Mouse (Mus musculus): ENCODE measurements around the gene 9830107B12Rik.

Gene 9830107B12Rik

DNA sequence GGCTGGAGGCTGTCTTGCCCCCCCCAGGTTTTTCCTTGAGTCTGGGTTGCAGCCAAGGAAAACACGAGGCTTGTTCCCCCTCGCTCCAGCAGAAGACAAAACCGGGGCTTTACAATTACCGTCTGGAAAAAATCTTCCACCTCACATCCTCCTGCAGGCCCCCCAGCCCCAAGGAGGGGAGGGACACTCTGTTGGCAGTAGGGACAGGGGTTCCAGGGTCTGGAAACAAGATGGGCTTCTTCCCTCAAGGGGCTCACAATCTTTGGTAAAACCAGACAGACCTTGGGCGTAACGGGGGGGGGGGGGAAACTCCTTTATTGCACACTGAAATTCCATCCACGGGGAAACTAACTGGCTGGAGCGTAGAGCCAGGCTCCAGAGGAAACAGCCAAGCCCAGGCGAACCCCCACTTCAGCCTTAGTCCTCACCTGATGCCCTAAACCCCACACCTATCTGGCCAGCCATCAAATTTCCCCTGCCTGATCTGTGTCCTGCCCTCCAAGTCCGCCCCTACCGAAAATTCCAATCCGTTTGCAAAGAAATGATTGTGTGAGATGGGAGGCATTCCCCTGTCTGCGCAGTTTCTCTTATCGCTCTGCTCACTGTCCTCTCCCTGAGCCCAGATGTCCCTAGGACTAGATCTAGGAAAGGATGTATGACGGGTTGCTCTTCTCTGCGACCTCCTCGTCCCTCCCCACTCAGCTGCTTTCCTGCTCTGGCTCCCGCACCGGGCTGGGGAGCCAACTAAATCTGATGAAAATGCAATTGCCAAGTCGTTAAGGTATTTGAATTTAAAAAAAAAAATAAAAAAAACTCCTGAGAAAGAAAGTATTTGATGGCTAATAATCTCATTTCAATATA lies 51.0 kb downstream of the 9830107B12Rik start:
- DNase-seq = no peak

GRCm38 (mm10) chr17:48093286-48093817 lies 52.7 kb downstream of the 9830107B12Rik start:
- no peak for DNase-seq

DNA sequence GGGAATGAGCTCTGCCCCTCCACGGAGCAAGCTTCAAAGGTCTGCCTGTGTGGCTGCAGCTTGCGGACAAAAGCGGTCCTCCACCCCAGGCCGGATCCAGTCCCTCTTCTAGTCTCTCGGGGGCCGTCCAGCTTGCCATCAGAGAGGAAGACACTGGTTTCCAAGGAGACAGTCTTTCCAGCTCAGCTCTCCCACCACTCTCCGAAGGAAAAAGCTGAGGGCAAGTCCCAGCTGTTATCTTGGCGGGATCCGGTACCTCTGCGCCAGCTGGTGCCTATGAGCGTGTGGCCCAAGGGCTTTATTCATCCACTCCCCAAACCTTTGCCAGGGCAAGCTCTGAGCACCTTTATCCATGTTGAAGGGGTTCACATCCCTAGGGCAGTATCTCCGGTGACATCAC lies 55.8 kb downstream of the 9830107B12Rik start:
- DNase-seq = peak; percentile 70 to 79

- no peak for DNase-seq
Observed at GRCm38 (mm10) chr17:48089446-48089845, 56.6 kb downstream of the 9830107B12Rik start.

DNA sequence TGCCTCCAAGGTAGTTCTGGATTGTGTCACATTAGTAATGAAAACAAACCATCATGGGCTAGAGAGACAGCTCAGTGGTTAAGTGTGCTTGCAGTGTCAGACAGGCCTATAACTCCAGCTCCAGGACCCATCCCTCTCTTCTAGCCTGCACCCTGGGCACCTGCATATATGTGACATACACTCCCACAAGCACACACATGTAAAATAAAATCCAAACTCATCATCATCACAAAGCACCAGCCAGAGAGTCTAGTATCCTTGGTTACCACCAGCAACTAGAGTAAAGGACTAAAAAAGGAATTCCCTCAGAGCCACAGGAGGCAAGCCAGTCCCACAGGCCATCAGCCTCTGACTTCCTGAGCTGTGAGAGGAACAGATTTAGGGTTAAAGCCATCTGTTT lies 57.0 kb downstream of the 9830107B12Rik start, which contains the start of gene 1700067P10Rik:
Gene 1700067P10Rik, plus strand, starts transcription at position 301 of the 400 bp plus-strand sequence.
- DNase-seq = no peak

DNA sequence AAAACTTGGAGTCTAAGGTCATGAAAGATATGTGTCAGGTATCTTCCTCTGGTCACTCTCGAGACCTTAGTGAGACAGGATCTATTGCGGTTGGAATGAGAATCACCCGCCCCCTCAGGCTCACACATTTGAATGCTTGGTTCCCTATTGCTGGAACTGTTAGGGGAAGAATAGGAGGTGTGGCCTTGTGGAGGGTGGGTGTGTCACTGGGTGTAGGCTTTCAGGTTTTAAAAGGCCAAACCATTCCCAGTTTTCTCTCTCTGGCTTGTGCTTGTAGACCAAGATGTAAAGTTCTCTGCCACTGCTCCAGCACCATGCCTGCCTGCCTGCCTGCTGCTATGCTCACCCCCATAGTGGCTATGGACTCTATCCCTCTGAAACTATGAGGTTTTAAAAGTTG lies 65.4 kb downstream of the 9830107B12Rik start:
- no peak for DNase-seq
